Mouse (Mus musculus) retina, postnatal 7 days (tissue): Measurements from ENCODE around the gene Olfr835.

Source experiments
- DNase-seq: peaks from one replicate; pipeline ENCODE4 v3.0.0-alpha.2; 2012; ENCODE audit warnings: low read depth, low spot score

Olfr835 gene

GRCm38 (mm10) chr9:19032435-19032834 lies at the start of gene Olfr835:
TSS of gene Olfr835 (plus strand) at chr9:19032735.
- no peak for DNase-seq

- DNase-seq, result no peak
These were observed 44.8 kb upstream of the Olfr835 start, which contains the start of gene Olfr834 for GRCm38 (mm10) chr9:18987690-18988089. TSS of gene Olfr834 (plus strand) at chr9:18987990.

- no peak for DNase-seq
These were observed 52.5 kb downstream of the Olfr835 start for GRCm38 (mm10) chr9:19084986-19085385.
